8 mouse cellular contexts compared by ENCODE assay signal in genomic region chr3:35931359-35931758, GRCm38 (mm10). TPM values are rescaled to one million over a fixed set of nuclear protein-coding genes. Genes with fewer than 3 reads are reported as not detected.
DNase-seq lines count a peak whose midpoint lies in the region; ATAC-seq lines count a peak whose summit lies in the region.

No protein-coding gene starts in this region.

- H3K4me3 ChIP-seq in forebrain, embryonic 12.5 days (replicated peaks), result peak overlapping the region; percentile 95

- peaks cover 23% of the 10 kb centered on the region for H3K4me1 ChIP-seq in forebrain, embryonic 12.5 days

- no peaks in the 10 kb centered on the region for H3K27me3 ChIP-seq in forebrain, embryonic 12.5 days

- intact Hi-C loops in left cerebral cortex, postnatal 36 days (cut with DNase I), result loop anchor here (5.0 kb wide), 1 partner anchor 179 kb away; the partner anchor contains the start of gene Atp11b

- peak; percentile 21 for DNase-seq in adrenal gland, adult 2 months
- DNase-seq in adrenal gland, postnatal 10 days, result no peak
- DNase-seq in 3T3-L1 (ENCODE audit: low read depth, low spot score) (peak; percentile 16), liver (peak; percentile 23)
- DNase-seq in right cerebral cortex, postnatal 14 days, result no peak
- DNase-seq in left cerebral cortex, postnatal 36 days (ENCODE audit: low spot score in 2 of 2), result no peak
- DNase-seq in gastrocnemius, postnatal 25 days, result no peak

- H3K27ac ChIP-seq in forebrain, embryonic 12.5 days, result no peak overlapping the region

- peak overlapping the region; percentile 85 for H3K4me2 ChIP-seq in forebrain, embryonic 12.5 days

- H3K9me3 ChIP-seq in forebrain, embryonic 12.5 days, result no peaks in the 10 kb centered on the region

- WGBS in forebrain, embryonic 12.5 days, result 40% methylated on average over 7 of the region's 7 CpGs

- H3K9ac ChIP-seq in forebrain, embryonic 12.5 days, result peak overlapping the region; percentile 99

- no peaks in the 10 kb centered on the region; the same call in 1 of the 2 replicates for H3K36me3 ChIP-seq in forebrain, embryonic 12.5 days (replicated peaks)

- no peak for ATAC-seq in forebrain, embryonic 12.5 days (ENCODE audit: low FRiP score)

RNA-seq across cellular contexts. Expression of gene Dcun1d1, which starts 5.9 kb away (rescaled TPM):
- 10 to 100 TPM; 64.1 to 84.2 TPM for total RNA-seq in adrenal gland, adult 2 months (2021)
- 1.5 and 2.2 TPM in 2 replicates for polyA plus RNA-seq in adrenal gland, adult 2 months (2012; rRNA removed)
- total RNA-seq in adrenal gland, postnatal 10 days (2021), result 10 to 100 TPM; 55.3 to 65.0 TPM
- polyA plus RNA-seq in forebrain, embryonic 12.5 days (2016; fragmentation: Nextera tagmentation; extraction: Ambion mirVana), result 103 and 109 TPM in 2 replicates
- 10 to 100 TPM; 65.6 to 73.5 TPM for total RNA-seq in left cerebral cortex, postnatal 36 days (2021)
- total RNA-seq in gastrocnemius, postnatal 25 days (2021), result 10 to 100 TPM; 72.4 to 77.8 TPM

Comparison
In these comparisons a context has a peak if more than half of its experiments do, and no peak if none do; other contexts are left out.
1. DNase-seq: peak in adrenal gland, adult 2 months (single experiment), 3T3-L1 (single experiment) and liver (single experiment); none in adrenal gland, postnatal 10 days (single experiment), right cerebral cortex, postnatal 14 days (single experiment), left cerebral cortex, postnatal 36 days (0 of 2) and gastrocnemius, postnatal 25 days (single experiment).